Mouse (Mus musculus): ENCODE measurements around the gene P4ha1.
"Not testable (repeated sequence)": the region's sequence is repeated elsewhere in the genome, so short reads cannot be mapped to it uniquely, and the experiment has no call there.

The P4ha1 gene

GRCm38 (mm10) chr10:59323100-59323487, at the start of gene P4ha1:
P4ha1 (plus strand) TSS chr10:59323296.
- DNase-seq (ENCODE audit: low spot score in 2 of 2): peak; percentile 100

GRCm38 (mm10) chr10:59275745-59276144, 47.4 kb upstream of the P4ha1 start:
- no peak for DNase-seq (ENCODE audit: low spot score in 2 of 2)

- DNase-seq (ENCODE audit: low spot score in 2 of 2): no peak
Measured at GRCm38 (mm10) chr10:59277116-59277515, 46.0 kb upstream of the P4ha1 start.

- DNase-seq (ENCODE audit: low spot score in 2 of 2): no peak
Measured at GRCm38 (mm10) chr10:59277729-59278475, 45.2 kb upstream of the P4ha1 start.

GRCm38 (mm10) chr10:59283164-59283563, 39.9 kb upstream of the P4ha1 start:
- no peak for DNase-seq (ENCODE audit: low spot score in 2 of 2)

GRCm38 (mm10) chr10:59283749-59284148, 39.3 kb upstream of the P4ha1 start:
- DNase-seq (ENCODE audit: low spot score in 2 of 2): no peak

- no peak for DNase-seq (ENCODE audit: low spot score in 2 of 2)
Measured at GRCm38 (mm10) chr10:59285530-59285929, 37.6 kb upstream of the P4ha1 start.

GRCm38 (mm10) chr10:59287251-59287650, 35.8 kb upstream of the P4ha1 start:
- no peak for DNase-seq (ENCODE audit: low spot score in 2 of 2)

- no peak for DNase-seq (ENCODE audit: low spot score in 2 of 2)
Measured at GRCm38 (mm10) chr10:59287662-59288061, 35.4 kb upstream of the P4ha1 start.

GRCm38 (mm10) chr10:59289062-59289461, 34.0 kb upstream of the P4ha1 start:
- DNase-seq (ENCODE audit: low spot score in 2 of 2): no peak

- no peak for DNase-seq (ENCODE audit: low spot score in 2 of 2)
Measured at GRCm38 (mm10) chr10:59291536-59291935, 31.6 kb upstream of the P4ha1 start.

GRCm38 (mm10) chr10:59292079-59292478, 31.0 kb upstream of the P4ha1 start:
- DNase-seq (ENCODE audit: low spot score in 2 of 2): no peak

- peak; percentile 91 to 93 for DNase-seq (ENCODE audit: low spot score in 2 of 2)
Measured at GRCm38 (mm10) chr10:59292558-59292957, 30.5 kb upstream of the P4ha1 start.

GRCm38 (mm10) chr10:59295241-59295811, 27.8 kb upstream of the P4ha1 start:
- DNase-seq (ENCODE audit: low spot score in 2 of 2): peak; percentile 60 to 64

- peak; percentile 79 to 81 for DNase-seq (ENCODE audit: low spot score in 2 of 2)
Measured at GRCm38 (mm10) chr10:59296261-59296660, 26.8 kb upstream of the P4ha1 start.

- not testable (repeated sequence) for DNase-seq (ENCODE audit: low spot score in 2 of 2)
Measured at GRCm38 (mm10) chr10:59302671-59303070, 20.4 kb upstream of the P4ha1 start.

GRCm38 (mm10) chr10:59308993-59309715, 13.9 kb upstream of the P4ha1 start:
- DNase-seq (ENCODE audit: low spot score in 2 of 2): peak; percentile 64 to 66

GRCm38 (mm10) chr10:59310124-59310523, 13.0 kb upstream of the P4ha1 start:
- no peak for DNase-seq (ENCODE audit: low spot score in 2 of 2)

GRCm38 (mm10) chr10:59310691-59311457, 12.2 kb upstream of the P4ha1 start:
- no peak for DNase-seq (ENCODE audit: low spot score in 2 of 2)

- DNase-seq (ENCODE audit: low spot score in 2 of 2): no peak
Measured at GRCm38 (mm10) chr10:59311881-59312280, 11.2 kb upstream of the P4ha1 start.

- DNase-seq (ENCODE audit: low spot score in 2 of 2): peak in 1 of 2 experiments; percentile 25
Measured at GRCm38 (mm10) chr10:59321112-59321511, 2.0 kb upstream of the P4ha1 start.

- no peak for DNase-seq (ENCODE audit: low spot score in 2 of 2)
Measured at GRCm38 (mm10) chr10:59322271-59322670, 825 bp upstream of the P4ha1 start.
